Mouse (Mus musculus): ENCODE results near the gene Snapin. TPM values are rescaled to one million over a fixed set of nuclear protein-coding genes. Genes with fewer than 3 reads are reported as not detected.

The Snapin gene
- polyA plus RNA-seq (2012; rRNA removed): 33.5 and 42.2 TPM in 2 replicates

DNA sequence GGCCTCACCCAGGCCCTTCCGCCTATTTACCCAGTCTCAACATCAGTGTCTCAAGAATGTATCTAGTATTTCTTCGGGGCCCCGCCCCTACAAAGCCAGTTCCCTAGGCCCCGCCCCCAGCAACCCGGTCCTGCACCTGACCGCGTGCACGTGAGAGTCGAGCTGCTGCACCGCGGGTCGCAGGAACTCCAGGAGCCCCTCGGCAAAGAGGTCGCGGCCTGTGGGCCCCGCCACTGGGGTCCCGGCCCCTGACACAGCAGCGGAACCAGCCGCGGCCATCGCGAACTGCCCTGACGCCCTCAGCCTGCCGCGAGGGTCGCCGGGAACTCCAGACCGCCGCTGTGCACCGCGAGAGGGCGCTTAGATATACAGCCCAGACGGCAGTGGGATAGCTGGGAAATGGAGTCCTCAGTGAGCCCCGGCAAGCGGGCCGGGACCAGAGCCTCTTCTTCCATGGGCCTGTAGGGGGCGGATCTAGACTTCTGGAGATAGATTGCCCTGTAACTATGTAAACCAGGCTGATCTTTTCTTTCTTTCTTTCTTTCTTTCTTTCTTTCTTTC, at the start of gene Snapin:
Gene Snapin (minus strand): TSS at position 338 of the 561 bp plus-strand sequence.
- Histone ChIP-seq H3K27ac (ENCODE audit: control insufficient read depth, insufficient read depth, low read depth, low read length) (peak within 1 kb of the TSS; percentile 93), H3K36me3 (ENCODE audit: control insufficient read depth, insufficient read depth, low read length) (peaks cover 2% of the 10 kb centered on the region; the same call in 1 of the 2 replicates), H3K27me3 (ENCODE audit: control insufficient read depth, insufficient read depth, low read length) (no peaks in the 10 kb centered on the region), H3K4me3 (ENCODE audit: control insufficient read depth, low read depth, low read length) (peak within 1 kb of the TSS; percentile 96), H3K4me1 (ENCODE audit: control insufficient read depth, insufficient read depth, low read length) (no peaks in the 10 kb centered on the region)
- peak; percentile 62; the same call in 1 of the 2 replicates for TF ChIP-seq CTCF (IDR thresholded peaks at IDR 0.05; ENCODE audit: control insufficient read depth, insufficient read depth, insufficient replicate concordance, low read depth, low read length)
- peak; percentile 86 for TF ChIP-seq POLR2A (IDR thresholded peaks at IDR 0.05; ENCODE audit: control insufficient read depth, low read depth, low read length)

DNA sequence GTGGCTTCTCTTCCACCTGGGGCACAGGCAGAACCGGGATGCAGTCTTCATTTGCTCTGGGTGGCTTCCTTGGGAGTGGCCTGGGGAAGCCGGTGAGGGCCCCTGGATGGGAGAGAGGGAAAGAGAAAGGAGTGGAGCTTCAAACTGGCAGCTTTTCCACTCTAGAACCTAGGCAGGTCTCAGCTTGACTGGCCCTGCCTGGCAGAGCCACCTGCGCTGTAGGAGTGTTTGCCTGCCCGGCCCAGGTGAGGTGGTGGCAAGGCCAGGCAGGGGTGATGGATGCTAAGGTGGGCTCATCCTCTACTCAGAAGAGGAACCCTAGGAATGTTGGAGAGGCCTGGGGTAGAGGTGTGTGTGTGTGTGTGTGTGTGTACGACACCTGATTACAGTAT, 47.1 kb upstream of the Snapin start:
- Histone ChIP-seq H3K27ac (ENCODE audit: control insufficient read depth, insufficient read depth, low read depth, low read length) (no peak overlapping the region), H3K4me1 (ENCODE audit: control insufficient read depth, insufficient read depth, low read length) (no peaks in the 10 kb centered on the region), H3K4me3 (ENCODE audit: control insufficient read depth, low read depth, low read length) (peak overlapping the region; percentile 51), H3K27me3 (ENCODE audit: control insufficient read depth, insufficient read depth, low read length) (no peaks in the 10 kb centered on the region), H3K36me3 (ENCODE audit: control insufficient read depth, insufficient read depth, low read length) (no peaks in the 10 kb centered on the region)
- no peak for TF ChIP-seq POLR2A (IDR thresholded peaks at IDR 0.05; ENCODE audit: control insufficient read depth, low read depth, low read length)
- no peak for TF ChIP-seq CTCF (IDR thresholded peaks at IDR 0.05; ENCODE audit: control insufficient read depth, insufficient read depth, insufficient replicate concordance, low read depth, low read length)

DNA sequence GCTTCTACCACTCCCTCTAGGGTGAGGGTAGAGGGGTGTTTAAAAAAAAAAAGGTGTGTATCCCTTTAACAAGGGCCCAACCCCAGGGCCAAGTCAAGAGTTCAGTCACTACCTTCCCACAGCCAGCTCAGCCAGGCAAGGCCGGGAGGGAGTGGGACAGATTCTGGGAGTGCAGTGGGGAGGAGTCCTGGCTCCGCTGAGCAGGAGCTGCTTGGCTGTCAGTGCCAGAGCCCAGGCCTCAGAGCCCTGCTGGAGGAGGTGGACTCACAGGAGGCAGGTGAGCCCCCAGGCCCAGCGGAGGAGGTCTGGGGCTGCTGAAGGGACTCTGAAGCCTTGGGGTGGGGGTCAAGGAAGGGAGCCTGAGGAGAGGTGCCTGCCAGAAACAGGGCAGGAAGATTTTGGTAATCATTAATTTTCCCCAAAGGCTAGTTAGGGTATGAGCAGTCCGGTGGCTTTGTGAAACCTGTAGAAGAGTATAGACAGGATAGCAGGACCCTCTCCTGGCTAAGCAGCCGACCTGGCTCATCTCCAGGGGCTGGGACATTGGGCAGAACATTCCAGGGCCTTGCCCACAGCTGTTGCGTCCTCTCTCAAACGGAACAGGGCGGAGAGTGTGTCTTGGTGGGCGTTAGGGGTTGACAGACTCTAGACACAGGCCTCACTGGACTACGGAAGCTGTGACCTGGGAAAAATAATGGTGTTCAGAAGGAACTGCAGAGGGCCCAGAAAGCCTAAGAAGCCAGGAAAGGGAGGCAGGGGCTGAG, 46.5 kb upstream of the Snapin start, which contains the start of gene S100a16:
Gene S100a16 (plus strand): TSS at position 114 of the 764 bp plus-strand sequence.
- Histone ChIP-seq H3K27ac (ENCODE audit: control insufficient read depth, insufficient read depth, low read depth, low read length) (no peak within 1 kb of the TSS), H3K27me3 (ENCODE audit: control insufficient read depth, insufficient read depth, low read length) (no peaks in the 10 kb centered on the region), H3K4me1 (ENCODE audit: control insufficient read depth, insufficient read depth, low read length) (no peaks in the 10 kb centered on the region), H3K36me3 (ENCODE audit: control insufficient read depth, insufficient read depth, low read length) (no peaks in the 10 kb centered on the region), H3K4me3 (ENCODE audit: control insufficient read depth, low read depth, low read length) (peak within 1 kb of the TSS; percentile 51)
- TF ChIP-seq POLR2A (IDR thresholded peaks at IDR 0.05; ENCODE audit: control insufficient read depth, low read depth, low read length): no peak; the same call in 1 of the 2 replicates
- no peak for TF ChIP-seq CTCF (IDR thresholded peaks at IDR 0.05; ENCODE audit: control insufficient read depth, insufficient read depth, insufficient replicate concordance, low read depth, low read length)

DNA sequence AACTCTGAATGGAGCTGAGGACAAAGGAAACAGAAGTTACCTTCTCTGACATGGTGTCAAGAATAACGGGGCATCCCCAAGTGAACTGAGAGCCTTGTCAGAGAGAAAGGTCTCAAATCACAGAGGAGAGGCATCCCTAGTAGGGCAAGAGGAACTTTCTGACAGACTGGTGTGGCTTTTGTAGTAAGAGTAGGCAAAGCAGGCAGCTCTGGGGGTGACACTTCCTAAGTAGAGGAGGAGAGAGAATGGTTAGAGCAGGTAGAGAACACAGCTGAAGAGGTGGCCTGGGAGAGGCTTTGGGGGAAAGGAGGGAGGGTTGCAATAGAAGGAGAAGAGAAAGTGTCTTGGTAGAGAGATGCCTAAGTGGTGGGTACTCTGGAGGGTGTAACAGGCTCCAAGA, 44.6 kb upstream of the Snapin start:
- TF ChIP-seq CTCF (IDR thresholded peaks at IDR 0.05; ENCODE audit: control insufficient read depth, insufficient read depth, insufficient replicate concordance, low read depth, low read length) (no peak), POLR2A (IDR thresholded peaks at IDR 0.05; ENCODE audit: control insufficient read depth, low read depth, low read length) (no peak)
- Histone ChIP-seq H3K36me3 (ENCODE audit: control insufficient read depth, insufficient read depth, low read length) (no peaks in the 10 kb centered on the region), H3K4me3 (ENCODE audit: control insufficient read depth, low read depth, low read length) (no peak overlapping the region), H3K4me1 (ENCODE audit: control insufficient read depth, insufficient read depth, low read length) (no peaks in the 10 kb centered on the region), H3K27ac (ENCODE audit: control insufficient read depth, insufficient read depth, low read depth, low read length) (no peak overlapping the region), H3K27me3 (ENCODE audit: control insufficient read depth, insufficient read depth, low read length) (no peaks in the 10 kb centered on the region)

DNA sequence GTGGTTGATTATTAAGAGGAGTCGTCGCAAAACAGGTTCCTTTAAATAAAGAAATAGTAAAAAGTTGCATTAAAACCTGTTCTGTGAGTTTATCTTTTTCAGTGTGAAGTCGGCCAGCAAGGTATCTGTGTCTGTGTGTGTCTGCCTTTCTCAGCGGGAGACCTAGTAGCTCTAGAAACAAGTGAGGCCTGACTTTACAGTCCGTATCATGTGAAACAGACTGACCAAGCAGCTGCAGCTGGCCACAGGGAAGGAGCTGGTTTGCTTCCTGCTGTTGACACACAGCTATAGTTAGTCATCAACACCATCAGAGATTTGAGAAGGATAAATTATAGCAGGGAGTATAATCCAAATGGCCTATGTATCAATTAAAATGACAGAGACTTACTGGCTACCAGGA, 40.9 kb upstream of the Snapin start:
- TF ChIP-seq CTCF (IDR thresholded peaks at IDR 0.05; ENCODE audit: control insufficient read depth, insufficient read depth, insufficient replicate concordance, low read depth, low read length): no peak
- no peak for TF ChIP-seq POLR2A (IDR thresholded peaks at IDR 0.05; ENCODE audit: control insufficient read depth, low read depth, low read length)
- no peak overlapping the region for H3K4me3 ChIP-seq (ENCODE audit: control insufficient read depth, low read depth, low read length)
- no peaks in the 10 kb centered on the region for H3K27me3 ChIP-seq (ENCODE audit: control insufficient read depth, insufficient read depth, low read length)
- H3K4me1 ChIP-seq (ENCODE audit: control insufficient read depth, insufficient read depth, low read length): no peaks in the 10 kb centered on the region
- no peaks in the 10 kb centered on the region for H3K36me3 ChIP-seq (ENCODE audit: control insufficient read depth, insufficient read depth, low read length)
- H3K27ac ChIP-seq (ENCODE audit: control insufficient read depth, insufficient read depth, low read depth, low read length): no peak overlapping the region

DNA sequence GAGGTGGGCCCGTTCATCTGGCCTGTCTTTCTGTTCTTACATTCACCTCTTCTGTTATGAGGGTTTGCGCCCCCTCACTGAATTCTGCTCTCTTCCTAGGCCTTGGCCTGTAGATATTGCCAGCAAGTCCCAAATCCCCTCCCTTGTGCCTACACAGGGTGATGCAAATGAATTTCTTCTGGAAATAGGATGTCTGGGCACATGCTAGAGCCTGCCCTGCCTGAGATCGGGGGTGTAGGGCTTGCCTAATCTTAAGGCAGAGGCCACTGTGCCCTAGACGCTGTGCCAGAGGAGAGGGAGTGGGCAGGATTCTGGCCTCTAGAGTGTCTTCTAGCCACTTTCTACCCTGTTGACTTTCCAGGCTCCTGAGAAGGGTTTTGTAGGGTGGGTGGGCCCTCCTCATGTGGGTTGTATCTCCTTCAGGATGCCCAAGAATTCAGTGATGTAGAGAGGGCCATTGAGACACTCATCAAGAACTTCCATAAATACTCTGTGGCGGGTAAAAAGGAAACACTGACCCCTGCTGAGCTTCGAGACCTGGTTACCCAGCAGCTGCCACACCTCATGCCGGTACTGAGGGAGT, 36.5 kb upstream of the Snapin start:
- Histone ChIP-seq H3K27me3 (ENCODE audit: control insufficient read depth, insufficient read depth, low read length) (no peaks in the 10 kb centered on the region), H3K27ac (ENCODE audit: control insufficient read depth, insufficient read depth, low read depth, low read length) (no peak overlapping the region), H3K4me3 (ENCODE audit: control insufficient read depth, low read depth, low read length) (no peak overlapping the region), H3K36me3 (ENCODE audit: control insufficient read depth, insufficient read depth, low read length) (no peaks in the 10 kb centered on the region), H3K4me1 (ENCODE audit: control insufficient read depth, insufficient read depth, low read length) (no peaks in the 10 kb centered on the region)
- TF ChIP-seq CTCF (IDR thresholded peaks at IDR 0.05; ENCODE audit: control insufficient read depth, insufficient read depth, insufficient replicate concordance, low read depth, low read length) (no peak), POLR2A (IDR thresholded peaks at IDR 0.05; ENCODE audit: control insufficient read depth, low read depth, low read length) (no peak)

DNA sequence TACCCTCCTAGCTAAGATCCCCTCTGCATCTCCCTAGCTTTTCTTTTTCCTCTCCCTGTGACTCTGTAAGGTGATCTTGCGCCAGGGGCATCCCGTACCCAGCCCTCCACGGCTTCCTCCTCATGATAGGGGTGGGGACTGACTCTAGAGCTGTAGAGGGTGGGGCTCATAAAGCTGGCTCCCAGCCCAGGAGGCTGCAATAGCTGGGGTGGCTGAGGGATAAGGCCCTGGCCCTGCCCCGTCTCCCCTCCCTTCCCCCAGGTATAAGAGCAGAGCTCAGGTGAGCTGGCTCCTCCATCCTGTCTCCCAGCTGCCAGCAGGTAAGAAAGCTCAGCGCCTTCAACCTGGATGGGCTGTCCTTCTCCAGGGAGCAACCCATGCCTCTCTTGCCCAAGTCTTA, 35.7 kb upstream of the Snapin start, which contains the start of gene S100a14:
Gene S100a14 (plus strand): TSS at position 277 of the 400 bp plus-strand sequence.
- no peak for TF ChIP-seq CTCF (IDR thresholded peaks at IDR 0.05; ENCODE audit: control insufficient read depth, insufficient read depth, insufficient replicate concordance, low read depth, low read length)
- TF ChIP-seq POLR2A (IDR thresholded peaks at IDR 0.05; ENCODE audit: control insufficient read depth, low read depth, low read length): no peak
- H3K4me3 ChIP-seq (ENCODE audit: control insufficient read depth, low read depth, low read length): no peak within 1 kb of the TSS
- no peak within 1 kb of the TSS for H3K27ac ChIP-seq (ENCODE audit: control insufficient read depth, insufficient read depth, low read depth, low read length)

More for the DNA sequence above, 35.7 kb upstream of the Snapin start, which contains the start of gene S100a14:
- H3K4me1 ChIP-seq (ENCODE audit: control insufficient read depth, insufficient read depth, low read length): no peaks in the 10 kb centered on the region
- H3K36me3 ChIP-seq (ENCODE audit: control insufficient read depth, insufficient read depth, low read length): no peaks in the 10 kb centered on the region
- H3K27me3 ChIP-seq (ENCODE audit: control insufficient read depth, insufficient read depth, low read length): no peaks in the 10 kb centered on the region

All from testis, adult 2 months (tissue).